Mouse (Mus musculus) cerebellum, postnatal 25 days (tissue): ENCODE results near the gene Tns1.

ENCODE experiments used
- DNase-seq, 2 experiments: peaks; one replicate each; pipeline ENCODE4 v3.0.0; 2021; ENCODE audit warnings: mixed read lengths in 2 of 2

Tns1 gene

DNA sequence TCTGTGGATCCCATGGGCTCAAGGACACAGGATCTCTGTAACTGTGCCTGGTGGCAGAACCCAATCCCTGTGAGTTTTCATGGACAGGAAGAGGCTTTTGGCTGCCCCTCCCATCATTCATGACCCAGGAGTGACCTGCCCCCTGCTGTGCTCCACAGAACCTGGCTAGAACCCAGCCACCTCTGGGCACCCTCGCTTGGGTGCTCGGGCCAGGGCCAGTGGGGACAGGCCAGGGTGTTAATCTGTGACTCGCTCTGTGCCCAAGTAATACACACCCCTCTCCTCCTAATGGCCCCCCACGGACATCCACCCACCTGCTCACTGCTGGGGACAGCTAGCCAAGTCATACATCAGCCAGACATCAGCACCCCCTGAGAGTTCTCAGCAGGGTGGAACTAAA, 65.9 kb downstream of the Tns1 start:
- no peak for DNase-seq

DNA sequence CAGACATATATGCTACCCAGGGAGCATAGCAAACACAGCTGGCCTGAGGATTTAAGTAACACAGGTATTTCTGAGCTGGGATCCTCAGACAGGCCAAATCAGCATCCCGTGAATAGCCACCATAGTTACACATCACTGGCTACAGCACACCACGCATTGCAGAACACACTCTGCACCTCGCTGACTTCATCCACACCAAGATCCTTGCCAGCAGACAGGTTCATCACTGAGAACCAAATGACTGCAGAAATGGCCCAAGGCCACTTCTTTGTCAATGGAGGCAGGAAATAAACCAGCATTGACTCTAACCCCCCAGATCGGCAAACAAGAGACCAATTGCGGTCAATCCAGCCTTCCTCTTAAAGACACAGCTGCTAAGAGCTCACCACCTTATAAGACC, 66.7 kb downstream of the Tns1 start:
- DNase-seq: no peak

DNA sequence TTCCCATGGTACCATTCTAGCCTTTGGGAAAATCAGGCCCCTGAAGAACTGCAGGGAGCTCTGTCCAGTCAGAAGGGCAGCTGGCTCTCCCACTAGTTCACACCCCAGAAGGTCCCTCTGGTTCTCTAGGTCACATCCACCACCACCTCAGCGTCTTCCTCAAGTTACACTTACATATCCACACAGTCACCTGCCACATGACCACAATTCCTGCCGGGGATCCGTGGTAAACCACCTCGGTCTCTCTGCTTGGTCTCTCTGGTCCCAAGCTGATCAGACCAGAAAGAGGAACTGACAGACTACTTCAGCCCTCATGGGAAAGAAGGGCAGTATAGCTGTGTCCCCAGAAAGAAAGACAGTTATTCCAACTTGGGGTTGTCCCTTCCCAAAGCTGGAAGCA, 68.7 kb downstream of the Tns1 start:
- no peak for DNase-seq

DNA sequence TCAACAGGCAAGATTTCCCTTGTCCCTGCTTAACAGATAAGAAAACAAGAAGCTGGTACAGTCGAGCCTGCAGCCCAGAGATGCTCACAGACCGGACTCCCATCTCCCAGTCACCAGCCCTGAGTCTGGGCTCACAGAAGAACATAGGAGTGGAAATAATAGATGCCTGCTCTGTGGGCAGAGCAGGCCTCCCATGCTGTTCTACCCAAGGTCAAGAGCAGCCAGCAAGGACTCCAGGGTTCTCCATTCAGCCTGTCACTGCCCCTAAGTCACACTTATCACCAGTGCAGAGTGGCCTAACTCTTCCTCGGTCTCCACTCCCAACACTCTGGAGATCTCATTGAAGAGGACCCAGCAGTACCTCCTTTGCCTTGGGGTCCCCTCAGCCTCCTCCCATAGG, 69.8 kb downstream of the Tns1 start:
- DNase-seq: no peak

DNA sequence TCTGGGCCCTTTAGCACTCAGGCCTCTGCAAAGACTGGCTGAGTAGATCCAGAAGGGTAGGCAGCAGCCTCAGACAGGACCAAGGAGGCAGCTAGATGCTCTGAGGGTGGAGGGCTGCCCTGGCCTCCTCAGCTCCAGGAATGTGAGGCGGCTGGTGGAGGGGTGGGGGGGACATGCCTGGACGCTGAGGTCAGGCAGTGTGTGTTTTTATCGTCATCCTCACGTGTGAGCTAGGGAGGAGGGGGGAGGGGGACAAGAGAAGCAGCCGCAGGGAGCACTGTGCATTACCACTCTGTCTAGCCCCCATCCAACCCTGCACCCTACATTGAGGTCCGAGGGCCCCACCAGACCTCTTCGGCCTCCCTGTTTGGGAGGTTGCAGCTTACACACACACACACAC, 70.2 kb downstream of the Tns1 start:
- DNase-seq: no peak

DNA sequence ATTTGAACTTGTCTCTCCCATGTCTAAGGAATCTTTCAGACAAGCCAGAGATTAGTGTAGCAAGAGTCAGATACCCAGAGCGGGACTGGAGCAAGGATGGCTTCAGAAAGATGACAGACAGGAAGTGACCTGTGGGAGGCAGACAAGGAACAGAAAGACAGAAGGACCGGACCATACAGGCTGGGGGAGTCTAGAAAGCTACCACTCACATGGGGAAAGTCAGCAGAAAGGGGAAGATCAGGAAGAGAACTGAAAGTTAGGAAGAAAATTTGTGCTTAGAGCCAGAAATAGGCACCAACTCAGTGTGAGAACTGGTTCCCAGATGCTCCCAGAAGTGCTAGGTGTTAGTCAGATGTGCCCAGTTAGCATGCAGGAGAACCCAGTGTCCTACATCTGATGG, 71.2 kb downstream of the Tns1 start:
- no peak for DNase-seq

DNA sequence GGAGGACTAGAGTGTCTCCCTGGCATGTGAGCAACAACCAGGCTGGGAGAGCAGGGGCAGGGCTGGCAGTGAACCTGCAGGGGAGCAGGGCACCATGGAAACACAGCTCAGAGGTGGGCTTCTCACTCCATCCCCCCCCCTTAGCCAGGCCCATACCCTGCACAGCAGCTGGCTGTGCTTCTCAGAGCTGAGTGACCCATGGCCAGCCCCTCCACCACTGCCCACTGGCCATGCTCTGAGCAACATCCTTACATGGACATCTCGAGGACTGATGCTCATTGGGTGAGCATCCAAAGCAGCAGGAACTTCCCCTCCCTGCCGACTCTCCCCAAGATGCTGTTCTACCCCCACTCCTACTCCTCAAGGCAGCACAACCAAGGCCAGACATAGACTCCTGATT, 72.9 kb downstream of the Tns1 start:
- DNase-seq: no peak

DNA sequence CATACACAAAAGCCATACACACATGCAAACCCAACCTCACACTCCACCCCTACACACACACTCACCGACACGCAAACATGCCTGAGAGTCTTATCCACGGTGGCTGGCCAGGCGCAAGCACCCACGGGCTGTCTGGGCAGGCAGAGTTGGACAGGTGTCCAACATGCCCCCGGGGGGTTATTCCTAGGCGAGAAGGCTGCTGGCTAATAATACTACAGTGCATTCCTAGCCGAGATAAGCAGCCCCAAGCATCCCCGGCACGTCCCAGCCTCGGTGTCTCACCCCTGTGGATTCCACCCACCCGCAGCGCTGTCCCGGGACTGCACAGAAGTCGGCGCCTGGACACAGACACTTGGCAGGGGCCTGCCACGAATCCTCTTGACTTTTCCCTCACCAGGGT, 74.8 kb downstream of the Tns1 start:
- DNase-seq: no peak

DNA sequence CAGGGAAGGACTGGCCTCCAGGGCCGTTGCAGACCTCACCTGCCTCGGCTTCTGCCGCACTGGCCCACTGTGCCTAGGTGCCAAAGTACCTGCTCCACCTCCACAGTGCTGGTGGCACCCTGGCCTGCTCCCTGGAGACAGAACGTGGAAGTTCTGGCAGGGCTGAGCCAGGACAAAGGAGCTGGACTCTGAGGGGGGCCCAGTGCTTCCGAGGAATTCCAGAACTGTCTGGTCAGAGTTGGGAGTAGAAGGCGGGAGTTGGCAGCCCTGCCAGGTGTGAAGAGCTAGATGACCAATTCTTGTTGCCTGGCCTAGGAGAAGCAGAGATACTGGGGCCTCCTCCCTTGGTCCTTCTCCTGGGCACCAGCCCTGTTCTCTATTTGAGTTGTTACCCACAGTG, 76.5 kb downstream of the Tns1 start:
- no peak for DNase-seq

DNA sequence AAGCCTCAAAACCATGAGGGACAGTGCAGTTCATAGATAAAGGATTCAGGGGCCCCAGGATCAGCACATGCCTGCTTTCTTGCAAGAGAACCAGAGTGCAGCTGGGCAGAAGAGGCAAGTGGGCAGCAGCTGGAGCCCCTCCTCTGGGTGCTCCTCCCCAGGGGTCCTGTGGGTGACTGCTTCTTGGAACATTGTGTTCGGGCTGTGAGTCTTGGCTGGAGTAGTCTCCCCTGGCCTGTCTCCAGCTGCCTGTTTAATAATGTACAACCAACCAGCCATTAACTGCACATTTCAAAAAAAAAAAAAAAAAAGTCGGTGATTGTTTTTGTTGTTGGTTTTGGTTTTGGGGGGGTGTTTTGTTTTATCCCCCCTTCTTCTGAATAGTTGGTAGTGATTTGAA, 76.9 kb downstream of the Tns1 start:
- DNase-seq: no peak

DNA sequence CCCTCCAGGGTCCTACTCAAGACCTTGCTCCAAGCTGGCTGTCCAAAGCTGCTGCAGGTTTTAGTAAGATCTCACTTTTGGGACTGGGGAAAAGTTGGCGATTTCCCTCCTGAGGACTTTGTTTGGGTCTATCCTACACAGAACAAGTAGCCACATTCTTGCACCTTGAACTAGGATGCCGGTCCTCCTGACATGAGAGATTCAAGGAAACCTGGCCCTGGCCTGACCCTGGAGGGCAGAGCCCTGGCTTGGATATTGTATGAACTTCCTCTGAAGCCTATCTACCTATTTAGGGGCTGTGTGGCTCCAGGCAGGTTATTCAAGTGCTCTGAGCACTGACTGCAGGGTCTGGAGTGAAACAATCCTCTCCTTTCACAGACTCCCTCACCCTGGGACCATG, 79.2 kb downstream of the Tns1 start:
- no peak for DNase-seq

DNA sequence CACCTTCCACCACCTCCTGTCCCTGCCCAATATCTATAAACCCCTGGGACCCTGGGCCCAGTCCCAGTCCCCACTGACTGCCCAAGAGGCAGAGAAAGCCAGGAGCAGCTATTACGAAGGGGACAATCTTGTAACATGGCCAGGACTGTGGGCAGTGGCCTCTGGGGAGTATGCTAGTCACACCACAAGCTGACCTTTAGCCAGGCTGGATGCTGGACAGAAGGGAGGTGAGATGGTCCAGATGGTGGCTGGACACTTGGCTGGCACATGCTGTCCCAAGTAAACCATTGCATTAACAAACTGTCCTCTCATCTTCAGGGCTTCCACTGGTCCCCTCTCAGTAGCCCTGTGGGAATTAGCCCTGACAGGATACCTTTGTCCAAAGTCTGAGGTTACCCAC, 79.8 kb downstream of the Tns1 start:
- DNase-seq: no peak

DNA sequence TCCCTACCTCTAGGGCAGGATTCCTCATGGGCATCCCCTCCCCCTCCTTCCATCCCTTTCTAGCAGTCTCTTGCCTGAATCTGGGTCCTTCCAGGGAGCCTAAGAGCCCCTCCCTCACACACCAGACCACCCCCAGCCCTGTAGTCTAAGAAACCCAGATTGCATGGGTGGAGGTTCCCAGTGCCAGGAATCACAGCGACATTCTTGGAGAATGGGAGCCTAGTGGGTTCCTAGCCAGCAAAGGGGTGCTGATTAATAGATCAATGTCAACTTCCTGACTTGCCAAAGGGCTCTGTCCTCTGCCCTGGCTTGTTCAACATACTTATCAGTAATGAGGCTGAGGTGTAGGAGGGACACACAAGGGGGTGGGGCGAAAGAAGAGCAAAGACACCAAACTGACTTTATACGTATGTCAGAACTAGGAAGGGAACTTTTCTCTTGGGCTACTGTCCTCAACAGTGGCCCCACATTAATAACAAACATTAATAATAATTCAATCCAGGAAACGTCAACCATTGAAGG, 80.6 kb downstream of the Tns1 start:
- no peak for DNase-seq

DNA sequence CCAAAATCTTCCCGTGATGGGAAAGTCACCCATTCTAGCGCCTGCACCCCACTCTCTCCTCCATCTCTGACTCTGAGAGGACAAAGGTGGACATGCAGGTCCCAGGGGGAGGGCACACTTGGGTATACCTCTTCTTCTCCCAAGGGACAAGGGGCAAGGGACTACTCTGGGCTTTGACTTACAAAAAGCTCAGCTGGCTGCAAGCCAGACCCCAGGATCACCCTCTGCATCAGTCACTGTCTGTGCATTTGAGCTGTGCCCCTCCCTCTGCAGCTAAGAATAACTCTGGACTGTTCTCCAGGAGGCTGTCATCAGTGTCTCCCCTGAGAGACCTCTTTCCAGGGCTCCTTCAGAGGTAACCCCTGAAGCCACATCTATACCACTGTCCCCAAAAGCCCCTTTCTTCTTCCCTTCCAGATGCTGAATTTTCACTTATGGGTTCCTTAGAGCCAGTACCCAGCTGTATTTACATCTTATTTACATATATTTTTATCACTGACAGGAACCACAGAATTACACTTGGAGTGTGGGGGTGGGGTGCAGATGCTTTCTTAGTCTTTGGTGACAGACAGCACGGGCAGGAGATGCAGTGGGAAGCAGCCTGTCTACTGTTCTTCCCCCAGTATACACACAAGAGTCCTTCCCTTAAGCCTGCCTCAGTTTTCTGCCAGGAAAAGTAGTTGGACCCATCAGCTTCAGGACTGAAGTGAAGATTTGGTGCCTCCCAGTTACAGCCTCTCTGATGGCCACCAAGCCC, 81.4 kb downstream of the Tns1 start:
- DNase-seq: no peak

DNA sequence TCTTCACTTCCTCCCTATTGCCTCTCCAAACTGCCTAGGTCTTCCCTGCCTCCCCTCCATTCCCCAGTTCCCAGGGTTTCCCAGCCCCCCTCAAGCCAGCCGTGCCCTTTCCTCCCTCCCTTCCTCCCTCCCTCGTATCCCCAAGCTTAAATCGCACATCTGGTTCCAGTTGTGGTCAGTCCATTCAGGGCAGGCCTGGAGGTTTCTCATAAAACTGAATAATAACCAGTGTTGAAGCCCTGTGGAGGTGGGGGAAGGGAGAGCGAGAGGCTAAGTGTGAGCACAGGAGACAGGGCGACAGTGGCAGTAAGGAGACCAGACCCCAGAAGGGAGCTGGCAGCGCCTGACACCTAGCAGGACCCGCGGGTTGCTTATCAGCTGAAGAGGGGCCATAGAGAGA, 82.6 kb downstream of the Tns1 start:
- DNase-seq: no peak

DNA sequence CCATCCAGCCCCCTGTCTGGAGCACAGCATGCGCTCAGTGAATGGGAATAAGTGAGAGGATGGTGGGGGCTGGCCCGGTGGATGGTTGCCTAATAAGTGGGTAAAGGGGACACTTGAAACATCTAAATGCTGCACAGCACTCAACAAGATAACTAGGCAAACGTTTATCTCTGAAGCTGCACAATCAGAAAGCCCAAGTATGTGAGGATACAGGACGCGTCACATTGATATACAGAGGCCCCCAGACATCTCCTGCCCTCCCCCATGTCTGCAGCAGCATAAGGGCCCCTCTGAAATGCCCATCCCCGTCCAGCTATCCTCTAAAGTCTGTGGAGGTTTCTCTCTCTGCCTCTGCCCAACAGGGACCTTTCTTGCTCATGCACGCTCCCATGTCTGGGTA, 83.1 kb downstream of the Tns1 start:
- no peak for DNase-seq

DNA sequence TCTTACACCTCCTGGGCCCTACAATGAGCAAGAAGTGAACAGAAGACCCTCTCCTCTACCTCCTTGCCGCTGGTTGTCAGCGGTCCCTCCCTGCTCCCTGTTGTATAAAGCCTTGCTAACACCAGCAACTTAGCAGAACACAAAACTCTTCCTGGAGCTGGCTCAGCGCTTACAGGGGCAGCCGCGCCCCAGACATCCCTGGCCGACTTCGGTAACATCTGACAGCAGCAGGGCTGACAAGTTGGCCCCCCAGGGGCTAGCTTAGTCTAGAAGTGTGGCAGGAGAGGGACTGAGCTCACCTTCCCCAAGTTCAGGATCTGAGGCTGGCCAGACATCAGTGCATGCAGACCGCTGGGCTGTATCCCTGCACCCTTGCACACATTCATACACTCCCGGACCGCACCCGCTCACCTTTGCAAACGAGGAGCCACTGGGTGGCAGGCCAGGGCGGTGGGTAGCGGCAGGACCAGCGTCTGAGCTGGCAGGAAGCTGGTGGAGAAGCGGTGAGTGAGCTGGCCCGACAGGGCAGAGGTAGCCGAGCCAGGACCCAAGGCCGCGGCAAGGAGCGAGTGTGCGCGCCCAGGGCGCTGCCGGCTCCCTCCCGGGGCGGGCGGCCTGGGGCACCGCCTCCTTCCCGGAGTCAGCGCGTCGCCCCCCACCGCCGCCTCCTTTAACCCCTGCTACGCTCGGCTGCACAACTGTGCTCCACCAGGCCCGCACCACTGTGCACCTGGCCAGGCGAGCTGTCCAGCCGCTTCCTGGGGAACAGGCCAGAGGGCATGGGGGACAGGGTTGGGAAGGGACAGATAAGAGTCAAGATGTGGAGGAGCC, 87.5 kb downstream of the Tns1 start:
- DNase-seq: no peak

DNA sequence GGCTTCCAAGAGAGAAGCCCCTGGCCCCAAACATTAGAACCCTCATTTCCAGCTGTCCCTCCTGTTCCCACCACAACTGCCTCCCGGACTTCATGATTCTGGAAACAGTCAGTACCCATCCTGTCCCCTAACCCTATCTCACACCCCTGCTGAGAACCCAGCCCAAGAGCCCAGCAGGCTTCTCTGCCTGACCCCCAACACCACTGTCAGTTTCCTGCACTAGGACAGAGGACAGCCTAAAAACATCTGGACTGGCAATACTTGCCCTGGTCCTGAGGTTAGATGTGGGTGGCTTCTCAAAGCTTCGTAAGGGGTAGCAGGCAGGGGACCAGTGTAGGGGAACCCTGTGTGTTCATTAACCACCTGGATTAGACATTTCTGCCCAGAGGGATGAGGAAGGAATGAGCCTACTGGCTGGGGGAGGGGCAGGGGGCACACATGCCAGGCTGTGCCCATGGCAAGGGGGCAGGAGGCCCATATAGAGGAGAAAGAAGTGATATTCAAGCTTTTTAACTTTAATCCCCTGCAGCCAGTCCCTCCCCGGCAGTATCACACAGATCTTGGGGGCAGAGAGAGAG, 88.2 kb downstream of the Tns1 start:
- no peak for DNase-seq

DNA sequence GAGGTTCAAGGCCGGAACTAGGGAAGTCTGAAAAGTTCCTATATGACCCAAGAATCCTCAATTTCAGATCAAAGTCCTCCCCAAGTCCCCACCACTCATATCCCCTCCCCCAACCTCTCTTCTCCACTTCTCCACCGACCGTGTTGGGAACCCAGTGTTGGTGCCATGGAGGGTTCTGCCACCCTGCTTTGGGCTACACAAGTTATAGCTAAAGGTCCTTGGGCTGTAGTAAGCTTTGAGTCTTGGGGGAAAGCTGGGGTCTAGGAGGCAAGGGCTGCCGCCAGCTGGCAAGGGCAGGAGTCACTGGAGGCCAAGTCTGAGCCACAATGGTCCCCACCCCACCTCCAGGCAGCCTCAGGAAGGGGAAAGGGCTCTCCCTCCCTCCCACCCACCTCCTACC, 88.8 kb downstream of the Tns1 start:
- DNase-seq: no peak

DNA sequence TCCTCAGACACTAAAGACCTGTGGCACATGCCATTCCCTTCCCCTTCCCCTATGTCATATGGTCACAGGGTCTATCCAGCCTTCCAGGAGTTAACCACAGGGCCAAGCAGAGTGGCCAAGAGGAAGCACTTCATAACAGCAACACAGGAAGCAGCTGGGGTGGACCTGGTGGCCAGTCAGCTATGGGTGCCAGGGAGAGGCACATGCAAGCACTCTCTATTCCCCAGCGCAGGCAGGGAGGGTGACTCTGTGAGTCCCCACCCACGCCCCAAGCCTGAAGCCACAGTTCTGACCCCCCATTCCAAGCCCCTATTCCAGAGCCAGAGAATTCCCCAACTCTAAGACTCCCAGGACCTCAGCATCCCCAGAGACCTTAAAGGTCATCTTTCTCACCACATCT, 89.5 kb downstream of the Tns1 start:
- no peak for DNase-seq

DNA sequence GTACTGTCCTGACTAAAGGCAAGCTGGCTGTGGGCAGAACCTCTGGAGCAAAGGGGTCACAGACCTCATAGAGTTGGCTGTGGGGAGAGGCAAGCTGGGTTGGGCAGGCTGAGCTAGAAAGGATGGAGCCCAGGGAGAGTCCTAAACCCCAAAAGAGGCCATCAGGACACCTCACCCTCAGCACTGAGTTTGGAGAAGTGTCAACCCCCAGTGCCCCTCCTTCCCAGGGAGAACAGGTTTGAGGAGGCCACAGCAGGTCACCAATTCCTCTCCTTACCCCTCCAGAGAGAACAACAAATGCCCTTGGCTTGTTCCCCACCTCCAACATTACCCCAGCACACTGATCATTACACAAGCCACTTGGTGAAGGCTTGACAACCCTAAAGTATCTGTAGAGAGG, 90.0 kb downstream of the Tns1 start:
- DNase-seq: no peak

DNA sequence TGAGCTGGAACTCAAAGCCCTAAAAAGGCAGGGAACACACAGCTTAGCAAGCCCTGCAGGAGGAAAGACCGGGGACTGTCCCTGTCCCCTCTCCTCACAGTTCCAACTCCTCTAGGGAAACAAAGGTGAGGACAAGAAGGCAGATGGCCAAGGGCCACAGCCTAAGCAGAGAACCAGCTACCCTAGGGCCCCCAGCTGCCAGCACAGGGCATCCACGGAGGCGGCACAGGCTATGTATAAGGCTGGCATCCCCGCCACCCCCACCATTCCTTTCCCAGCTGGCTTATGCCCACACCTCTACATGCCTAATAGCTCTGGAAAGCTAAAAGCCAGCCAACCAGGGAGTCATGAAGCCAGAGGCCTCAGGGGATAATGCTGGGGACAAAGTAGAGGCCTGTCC, 90.8 kb downstream of the Tns1 start:
- DNase-seq: no peak

DNA sequence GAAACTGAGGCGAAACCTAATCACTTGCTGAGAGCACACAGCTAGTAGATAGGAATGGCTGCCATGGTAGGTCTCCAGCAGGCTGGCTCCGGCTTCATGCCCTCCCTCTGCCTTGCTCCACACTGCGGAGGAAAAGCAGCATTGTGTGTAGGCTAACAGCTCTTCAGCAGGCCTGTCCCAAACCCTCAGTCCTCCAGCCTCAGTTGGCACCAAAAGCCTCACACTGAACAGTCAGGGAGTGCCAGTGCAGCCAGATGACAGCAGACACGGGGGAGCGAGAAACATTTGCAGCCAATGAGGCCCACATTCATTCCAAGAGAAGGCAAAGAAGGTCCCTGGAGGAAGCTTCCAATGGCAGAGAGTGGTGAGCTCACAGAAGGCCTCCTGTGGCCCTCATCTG, 91.3 kb downstream of the Tns1 start:
- DNase-seq: no peak
